Mouse (Mus musculus) kidney, adult 18-20 months (tissue): ENCODE data around the gene Ssh3.
"Not testable (repeated sequence)": the region's sequence is repeated elsewhere in the genome, so short reads cannot be mapped to it uniquely, and the experiment has no call there.

Experiments used
- DNase-seq: peaks from one replicate; pipeline ENCODE4 v3.0.0; 2021

The Ssh3 gene

GRCm38 (mm10) chr19:4295391-4295790 lies 26.4 kb upstream of the Ssh3 start:
- no peak for DNase-seq

- peak; percentile 57 for DNase-seq
These were observed 25.6 kb upstream of the Ssh3 start for GRCm38 (mm10) chr19:4294381-4295097.

GRCm38 (mm10) chr19:4291161-4291560 lies 22.2 kb upstream of the Ssh3 start:
- no peak for DNase-seq

GRCm38 (mm10) chr19:4290749-4291148 lies 21.8 kb upstream of the Ssh3 start:
- no peak for DNase-seq

GRCm38 (mm10) chr19:4283653-4284052 lies 14.7 kb upstream of the Ssh3 start:
- no peak for DNase-seq

- DNase-seq: peak; percentile 80
These were observed 14.0 kb upstream of the Ssh3 start, which contains the start of gene Ankrd13d for GRCm38 (mm10) chr19:4282898-4283553. Gene Ankrd13d, minus strand, starts transcription at chr19:4283137.

GRCm38 (mm10) chr19:4280425-4280824 lies 11.4 kb upstream of the Ssh3 start:
- DNase-seq: no peak

- DNase-seq: no peak
These were observed 10.5 kb upstream of the Ssh3 start for GRCm38 (mm10) chr19:4279487-4279886.

- DNase-seq: no peak
These were observed 2.0 kb upstream of the Ssh3 start for GRCm38 (mm10) chr19:4270972-4271371.

- DNase-seq: no peak
These were observed 1.2 kb upstream of the Ssh3 start for GRCm38 (mm10) chr19:4270187-4270586.

- no peak for DNase-seq
These were observed 3.0 kb downstream of the Ssh3 start for GRCm38 (mm10) chr19:4265956-4266355.

GRCm38 (mm10) chr19:4264171-4264780 lies 4.7 kb downstream of the Ssh3 start:
- DNase-seq: no peak

- DNase-seq: no peak
These were observed 5.3 kb downstream of the Ssh3 start for GRCm38 (mm10) chr19:4263702-4264101.

- no peak for DNase-seq
These were observed 6.2 kb downstream of the Ssh3 start for GRCm38 (mm10) chr19:4262756-4263155.

- no peak for DNase-seq
These were observed 7.8 kb downstream of the Ssh3 start for GRCm38 (mm10) chr19:4261038-4261698.

GRCm38 (mm10) chr19:4257897-4258252 lies 11.1 kb downstream of the Ssh3 start:
- DNase-seq: no peak

GRCm38 (mm10) chr19:4257216-4257896 lies 11.6 kb downstream of the Ssh3 start:
- DNase-seq: peak; percentile 96

GRCm38 (mm10) chr19:4255583-4256162 lies 13.3 kb downstream of the Ssh3 start:
- DNase-seq: no peak

- DNase-seq: no peak
These were observed 14.8 kb downstream of the Ssh3 start for GRCm38 (mm10) chr19:4254230-4254629.

- DNase-seq: not testable (repeated sequence)
These were observed 20.3 kb downstream of the Ssh3 start for GRCm38 (mm10) chr19:4248683-4249082.

GRCm38 (mm10) chr19:4247010-4247409 lies 22.0 kb downstream of the Ssh3 start:
- no peak for DNase-seq

- DNase-seq: no peak
These were observed 24.2 kb downstream of the Ssh3 start for GRCm38 (mm10) chr19:4244775-4245174.

- DNase-seq: no peak
These were observed 26.6 kb downstream of the Ssh3 start for GRCm38 (mm10) chr19:4242416-4242815.
